Mouse (Mus musculus): ENCODE measurements around the gene Snx22. TPM values are rescaled to one million over a fixed set of nuclear protein-coding genes. Genes with fewer than 3 reads are reported as not detected.

The Snx22 gene
- polyA plus RNA-seq, 1 experiment from 2014 or later, result 5.3 TPM

- WGBS, result 76% methylated on average over 6 of the region's 6 CpGs
Observed at GRCm38 (mm10) chr9:66049931-66050601, 19.5 kb downstream of the Snx22 start.

GRCm38 (mm10) chr9:66043241-66043640 lies 26.3 kb downstream of the Snx22 start:
- Histone ChIP-seq H3K27me3 (no peaks in the 10 kb centered on the region), H3K9ac (no peak overlapping the region), H3K4me2 (replicated peaks) (no peak overlapping the region), H3K4me3 (no peak overlapping the region), H3K36me3 (peaks cover 37% of the 10 kb centered on the region), H3K4me1 (no peaks in the 10 kb centered on the region), H3K9me3 (no peaks in the 10 kb centered on the region), H3K27ac (no peak overlapping the region)
- 94% methylated on average over 3 of the region's 3 CpGs for WGBS
- ATAC-seq (ENCODE audit: low FRiP score, low read depth), result no peak

More at GRCm38 (mm10) chr9:66049931-66050601, 19.5 kb downstream of the Snx22 start:
- Histone ChIP-seq H3K27me3 (no peaks in the 10 kb centered on the region), H3K9me3 (no peaks in the 10 kb centered on the region), H3K27ac (no peak overlapping the region), H3K4me2 (replicated peaks) (no peak overlapping the region), H3K4me1 (no peaks in the 10 kb centered on the region), H3K36me3 (peaks cover 2% of the 10 kb centered on the region; the same call in 1 of the 2 replicates), H3K4me3 (no peak overlapping the region), H3K9ac (no peak overlapping the region)
- ATAC-seq (ENCODE audit: low FRiP score, low read depth), result no peak

- H3K4me2 ChIP-seq (replicated peaks), result no peak overlapping the region
- WGBS, result 86% methylated on average over 4 of the region's 4 CpGs
- no peaks in the 10 kb centered on the region for H3K27me3 ChIP-seq
- no peak overlapping the region for H3K9ac ChIP-seq
- H3K4me1 ChIP-seq, result no peaks in the 10 kb centered on the region
- no peak for ATAC-seq (ENCODE audit: low FRiP score, low read depth)
- H3K36me3 ChIP-seq, result peaks cover 42% of the 10 kb centered on the region
- H3K4me3 ChIP-seq, result no peak overlapping the region
- H3K27ac ChIP-seq, result no peak overlapping the region
- no peaks in the 10 kb centered on the region for H3K9me3 ChIP-seq
Observed at GRCm38 (mm10) chr9:66042331-66042730, 27.2 kb downstream of the Snx22 start.

GRCm38 (mm10) chr9:66040801-66041200 lies 28.7 kb downstream of the Snx22 start:
- H3K4me3 ChIP-seq, result no peak overlapping the region
- H3K9me3 ChIP-seq, result no peaks in the 10 kb centered on the region
- no peak overlapping the region for H3K4me2 ChIP-seq (replicated peaks)
- H3K27ac ChIP-seq, result no peak overlapping the region
- no peak overlapping the region for H3K9ac ChIP-seq
- H3K4me1 ChIP-seq, result no peaks in the 10 kb centered on the region
- no peaks in the 10 kb centered on the region for H3K27me3 ChIP-seq
- H3K36me3 ChIP-seq, result peaks cover 48% of the 10 kb centered on the region
- 92% methylated on average over 3 of the region's 3 CpGs for WGBS
- no peak for ATAC-seq (ENCODE audit: low FRiP score, low read depth)

GRCm38 (mm10) chr9:66039290-66039689 lies 30.2 kb downstream of the Snx22 start:
- H3K4me3 ChIP-seq, result no peak overlapping the region
- 82% methylated on average over 4 of the region's 4 CpGs for WGBS
- H3K36me3 ChIP-seq, result peaks cover 51% of the 10 kb centered on the region
- no peak overlapping the region for H3K4me2 ChIP-seq (replicated peaks)
- no peak for ATAC-seq (ENCODE audit: low FRiP score, low read depth)
- no peak overlapping the region for H3K9ac ChIP-seq
- H3K4me1 ChIP-seq, result no peaks in the 10 kb centered on the region
- no peak overlapping the region for H3K27ac ChIP-seq
- no peaks in the 10 kb centered on the region for H3K9me3 ChIP-seq
- no peaks in the 10 kb centered on the region for H3K27me3 ChIP-seq

GRCm38 (mm10) chr9:66038581-66038980 lies 30.9 kb downstream of the Snx22 start:
- no peak for ATAC-seq (ENCODE audit: low FRiP score, low read depth)
- H3K4me3 ChIP-seq, result no peak overlapping the region
- H3K4me1 ChIP-seq, result no peaks in the 10 kb centered on the region
- no peak overlapping the region for H3K27ac ChIP-seq
- WGBS, result 94% methylated on average over 4 of the region's 4 CpGs
- no peaks in the 10 kb centered on the region for H3K27me3 ChIP-seq
- H3K9me3 ChIP-seq, result no peaks in the 10 kb centered on the region
- H3K9ac ChIP-seq, result no peak overlapping the region
- no peak overlapping the region for H3K4me2 ChIP-seq (replicated peaks)
- peaks cover 52% of the 10 kb centered on the region for H3K36me3 ChIP-seq

- Histone ChIP-seq H3K27me3 (no peaks in the 10 kb centered on the region), H3K9ac (no peak overlapping the region), H3K4me2 (replicated peaks) (no peak overlapping the region), H3K4me1 (no peaks in the 10 kb centered on the region), H3K36me3 (peaks cover 57% of the 10 kb centered on the region), H3K9me3 (no peaks in the 10 kb centered on the region), H3K4me3 (no peak overlapping the region), H3K27ac (no peak overlapping the region)
- WGBS, result 87% methylated on average over 4 of the region's 4 CpGs
- no peak for ATAC-seq (ENCODE audit: low FRiP score, low read depth)
Observed at GRCm38 (mm10) chr9:66038082-66038481, 31.4 kb downstream of the Snx22 start.

- no peak for ATAC-seq (ENCODE audit: low FRiP score, low read depth)
- H3K27me3 ChIP-seq, result no peaks in the 10 kb centered on the region
Observed at GRCm38 (mm10) chr9:66020601-66021000, 48.9 kb downstream of the Snx22 start.

More at GRCm38 (mm10) chr9:66020601-66021000, 48.9 kb downstream of the Snx22 start:
- Histone ChIP-seq H3K36me3 (peaks cover 45% of the 10 kb centered on the region), H3K9me3 (no peaks in the 10 kb centered on the region), H3K4me3 (no peak overlapping the region), H3K4me2 (replicated peaks) (no peak overlapping the region), H3K4me1 (no peaks in the 10 kb centered on the region), H3K9ac (no peak overlapping the region), H3K27ac (no peak overlapping the region)

Other genes starting within 250 kb of the Snx22 start
- gene Zfp609, start 242.2 kb downstream of the Snx22 start, polyA plus RNA-seq (2015; fragmentation: Nextera tagmentation; extraction: Ambion mirVana), result 7.2 and 8.1 TPM in 2 replicates
- 207 and 211 TPM in 2 replicates for gene Pclaf, start 179.5 kb downstream of the Snx22 start, polyA plus RNA-seq (2015; fragmentation: Nextera tagmentation; extraction: Ambion mirVana)
- gene Trip4, start 160.9 kb downstream of the Snx22 start, polyA plus RNA-seq (2015; fragmentation: Nextera tagmentation; extraction: Ambion mirVana), result 39.8 and 41.1 TPM in 2 replicates
- 18.6 and 18.8 TPM in 2 replicates for gene Csnk1g1, start 160.8 kb downstream of the Snx22 start, polyA plus RNA-seq (2015; fragmentation: Nextera tagmentation; extraction: Ambion mirVana)
- 665 and 680 TPM in 2 replicates for gene Ppib, start 9.5 kb downstream of the Snx22 start, polyA plus RNA-seq (2015; fragmentation: Nextera tagmentation; extraction: Ambion mirVana)
- gene Snx1, start 56.9 kb upstream of the Snx22 start, polyA plus RNA-seq (2015; fragmentation: Nextera tagmentation; extraction: Ambion mirVana), result 128 and 134 TPM in 2 replicates
- 173 and 178 TPM in 2 replicates for gene Ciao2a, start 56.9 kb upstream of the Snx22 start, polyA plus RNA-seq (2015; fragmentation: Nextera tagmentation; extraction: Ambion mirVana)
- gene Dapk2, start 88.5 kb upstream of the Snx22 start, polyA plus RNA-seq (2015; fragmentation: Nextera tagmentation; extraction: Ambion mirVana), result 6.3 and 7.4 TPM in 2 replicates